Mouse (Mus musculus) neural tube, embryonic 10.5 days (tissue): ENCODE data around the gene Ryr1.

ENCODE experiments used
- DNase-seq: peaks from one replicate; pipeline ENCODE4 v3.0.0-alpha.2; 2017; ENCODE audit warnings: low spot score; ENCODE audit errors: extremely low spot score

The Ryr1 gene

GRCm38 (mm10) chr7:29039604-29039984, 85.4 kb downstream of the Ryr1 start:
- peak; percentile 96 for DNase-seq

DNA sequence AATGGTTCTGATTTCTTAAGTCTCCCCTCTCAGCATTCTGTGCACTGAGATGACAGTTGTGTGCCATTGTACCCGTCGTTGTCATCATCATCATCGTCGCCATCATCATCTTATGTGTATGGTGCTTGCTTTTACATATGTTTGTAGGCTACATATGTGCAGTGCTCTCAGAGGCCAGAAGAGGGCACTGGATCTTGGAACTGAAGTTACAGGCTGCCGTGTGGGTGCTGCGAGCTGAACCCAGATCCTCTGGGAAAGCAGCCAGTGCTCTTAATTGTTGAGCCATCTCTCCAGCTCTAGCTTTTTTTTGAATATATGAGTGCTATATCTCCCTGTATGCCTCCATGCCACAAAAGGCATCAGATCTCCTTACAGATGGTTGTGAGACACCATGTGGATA, 87.7 kb downstream of the Ryr1 start:
- DNase-seq, result no peak

DNA sequence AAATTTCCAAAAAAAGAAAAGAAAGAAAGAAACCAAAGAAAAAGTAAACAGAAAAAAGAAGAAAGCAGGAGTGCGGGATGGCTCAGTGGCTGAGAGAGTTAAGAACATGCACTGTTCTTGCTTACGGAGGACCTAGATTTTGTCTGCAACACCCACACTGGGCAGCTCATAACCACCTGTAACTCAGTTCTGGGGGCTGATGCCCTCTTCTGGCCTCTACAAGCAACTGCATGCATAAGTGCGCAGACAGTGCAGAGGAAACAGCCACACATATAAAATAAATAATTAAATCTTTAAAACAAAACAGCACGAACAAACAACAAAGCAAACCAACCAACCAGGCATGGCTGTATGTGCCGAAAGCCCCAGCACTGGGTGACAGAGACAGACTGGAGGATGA, 92.3 kb downstream of the Ryr1 start:
- no peak for DNase-seq

DNA sequence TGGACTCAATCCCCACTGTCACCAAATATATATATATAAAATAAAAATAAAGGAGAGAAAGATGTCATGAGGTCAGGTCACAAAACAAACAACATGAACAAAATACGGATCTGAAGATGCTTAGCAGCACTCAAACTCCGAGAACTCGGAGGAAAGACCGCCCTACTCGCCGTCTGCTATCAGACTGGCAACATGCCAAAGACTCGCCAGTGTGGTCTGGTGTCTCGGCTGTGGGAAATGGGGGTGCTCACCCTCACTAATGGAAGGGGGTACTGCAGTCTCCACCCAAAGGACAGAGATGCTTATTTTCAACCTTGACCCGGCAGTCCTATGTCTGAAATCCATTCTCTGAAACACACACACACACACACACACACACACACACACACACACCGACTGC, 93.3 kb downstream of the Ryr1 start:
- no peak for DNase-seq

DNA sequence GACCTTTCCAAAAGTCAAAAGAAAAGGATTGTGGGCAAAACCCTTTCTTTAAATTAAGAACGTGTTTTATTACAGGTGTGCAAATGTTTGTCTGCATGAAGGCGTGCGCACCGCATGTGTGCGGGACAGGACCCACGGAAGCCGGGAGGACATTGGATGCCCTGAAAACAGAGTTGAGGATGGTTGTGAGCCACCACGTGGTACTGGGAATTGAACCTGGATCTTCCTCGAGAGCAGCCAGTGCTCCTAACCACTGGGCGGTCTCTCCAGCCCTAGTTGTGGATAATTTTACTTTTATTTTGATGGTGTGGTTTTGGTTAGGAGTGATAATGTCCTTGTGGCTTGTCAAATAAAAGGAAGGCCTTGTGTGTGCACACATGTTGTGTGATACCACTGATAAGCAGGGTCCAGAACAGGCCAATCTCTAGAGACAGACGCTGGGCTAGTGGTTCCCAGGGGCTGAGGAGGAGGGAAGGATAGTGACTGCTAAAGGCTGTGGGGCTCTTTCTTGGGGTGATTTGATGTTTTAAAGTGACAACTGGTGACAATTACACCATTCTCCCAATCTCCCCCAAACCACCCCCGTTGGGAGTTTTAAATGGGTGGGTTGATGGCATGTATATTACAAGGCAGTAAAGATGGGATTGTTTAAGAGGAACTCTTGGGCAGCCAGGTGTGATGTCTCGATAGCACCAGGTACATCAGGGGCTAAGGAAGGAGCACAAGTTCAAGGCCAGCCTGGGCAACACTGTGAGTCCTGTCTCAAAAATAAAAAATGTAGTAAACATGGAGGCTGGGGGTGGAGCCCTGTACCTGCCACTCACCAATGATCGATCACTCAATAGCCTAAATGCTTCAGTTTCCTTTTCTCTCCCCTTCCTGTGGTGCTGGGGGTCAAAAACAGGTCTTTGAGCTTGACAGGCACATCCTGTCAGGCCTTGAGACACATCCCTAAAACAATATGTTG, 95.0 kb downstream of the Ryr1 start:
- DNase-seq, result no peak

DNA sequence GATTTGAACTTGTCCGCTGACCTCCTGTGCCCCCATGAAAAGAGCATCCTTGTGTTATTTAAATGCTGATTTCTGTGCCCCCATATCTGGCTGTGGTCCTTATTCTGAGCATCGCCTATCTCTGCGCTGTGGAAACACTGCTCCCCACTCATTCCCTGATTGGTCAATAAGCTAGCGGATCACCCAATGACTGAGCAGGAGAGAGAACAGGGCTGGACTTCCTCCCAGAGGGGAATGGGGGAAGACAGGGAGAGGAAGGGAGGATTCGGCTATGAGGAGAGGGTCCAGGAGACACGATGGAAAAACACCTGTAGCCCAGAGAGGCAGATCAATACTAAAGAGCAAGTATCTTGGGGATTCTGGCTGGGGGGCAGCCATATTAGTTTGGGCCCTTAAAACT, 96.2 kb downstream of the Ryr1 start:
- no peak for DNase-seq

DNA sequence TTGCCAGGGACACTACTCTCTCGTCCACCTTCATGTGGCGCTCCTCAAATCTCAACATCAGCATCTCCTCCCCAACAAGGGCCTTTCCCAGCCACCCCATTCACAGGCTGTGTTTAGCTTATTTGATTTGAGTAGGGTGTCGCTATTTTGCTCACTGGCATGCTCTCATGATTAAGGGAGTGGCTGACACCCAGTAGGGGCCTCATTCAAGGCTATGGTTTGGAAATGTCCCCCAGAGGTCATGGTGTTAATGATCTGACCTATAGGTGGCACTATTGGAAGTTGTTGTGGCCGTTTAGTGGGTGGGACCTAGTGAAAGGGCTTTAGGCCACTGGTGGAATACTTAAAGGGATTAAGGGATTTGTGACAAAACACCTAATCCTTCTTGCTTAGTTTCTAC, 98.2 kb downstream of the Ryr1 start:
- no peak for DNase-seq

DNA sequence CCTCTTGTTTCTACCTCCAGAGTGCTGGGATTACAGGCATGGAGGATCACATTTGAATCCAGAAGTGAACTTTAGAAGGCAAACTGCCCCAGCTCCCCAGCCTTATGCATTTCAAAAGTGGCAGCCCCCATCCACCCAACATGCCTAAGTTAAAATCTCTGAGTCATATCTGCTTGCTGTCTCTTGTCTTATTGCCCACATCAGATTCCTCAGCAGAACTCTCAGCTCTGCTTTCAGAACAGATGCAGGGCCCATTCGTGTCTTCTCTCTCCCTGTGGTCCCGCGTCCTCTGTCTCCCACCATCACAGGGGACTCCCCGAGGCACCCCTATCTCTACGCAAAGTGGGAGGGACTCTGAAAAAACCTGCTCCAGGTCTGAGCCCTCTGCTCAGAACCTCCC, 98.8 kb downstream of the Ryr1 start:
- no peak for DNase-seq

DNA sequence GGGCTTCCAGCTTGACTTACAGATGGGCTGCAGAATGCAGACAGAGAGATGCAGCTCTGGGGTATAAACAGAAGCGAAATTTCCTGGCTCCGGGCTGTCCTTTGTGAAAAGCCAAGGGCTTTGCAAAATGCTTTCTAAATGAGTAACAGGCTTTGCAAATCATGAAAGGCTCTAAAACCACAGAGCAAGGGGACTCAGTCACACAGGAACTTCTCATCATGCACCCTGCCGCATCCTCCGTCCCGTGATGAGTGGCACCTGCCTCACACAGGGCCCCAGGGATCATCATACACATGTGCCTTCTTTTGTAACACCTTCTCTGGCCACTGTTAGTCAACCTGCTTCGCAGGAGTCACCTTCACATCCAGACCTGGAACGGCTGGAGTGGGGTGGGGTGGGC, 99.4 kb downstream of the Ryr1 start:
- no peak for DNase-seq

- no peak for DNase-seq
Observed at GRCm38 (mm10) chr7:29023514-29023913, 101.5 kb downstream of the Ryr1 start.

DNA sequence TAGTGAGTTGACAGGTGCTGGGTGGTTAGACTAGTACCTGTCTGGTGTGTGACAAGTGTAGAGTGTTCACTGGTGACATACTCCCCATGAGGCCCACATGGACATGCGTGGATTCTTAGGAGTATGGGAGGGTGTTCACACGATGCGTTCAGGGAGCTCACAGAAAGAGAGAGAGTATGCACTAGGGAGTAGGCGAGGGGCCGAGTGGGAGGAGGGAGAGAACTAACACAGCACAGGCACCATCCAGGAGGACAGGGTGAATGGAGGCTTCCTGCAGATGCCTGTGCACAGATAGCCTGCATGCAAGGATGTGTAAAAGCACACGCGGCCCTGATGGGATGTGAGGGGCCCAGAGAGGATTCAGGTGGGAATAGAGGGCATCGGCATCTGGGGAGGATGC, 102.5 kb downstream of the Ryr1 start:
- no peak for DNase-seq

- DNase-seq, result peak; percentile 36
Observed at GRCm38 (mm10) chr7:29019447-29020220, 105.3 kb downstream of the Ryr1 start.

- DNase-seq, result no peak
Observed at GRCm38 (mm10) chr7:29017222-29017621, 107.8 kb downstream of the Ryr1 start.

DNA sequence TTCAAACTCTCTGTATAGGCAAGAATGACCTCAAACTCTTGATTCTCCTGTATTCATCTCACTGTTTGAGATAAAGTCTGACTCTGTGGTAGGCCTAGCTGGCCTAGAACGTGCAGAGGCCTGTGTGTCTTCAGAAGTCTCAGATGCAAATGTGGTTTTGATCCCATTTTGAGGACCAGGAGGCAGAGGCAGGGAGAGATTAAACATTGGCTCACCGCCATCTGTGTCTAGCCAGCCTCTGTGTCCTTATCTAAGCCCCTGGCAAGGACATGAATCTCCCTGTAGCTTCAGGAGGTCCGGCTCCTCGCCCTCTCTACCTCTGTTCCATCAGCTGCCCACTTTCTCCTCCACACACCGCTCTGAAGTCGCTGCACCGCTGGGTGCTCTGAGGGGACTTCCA, 108.5 kb downstream of the Ryr1 start:
- no peak for DNase-seq

DNA sequence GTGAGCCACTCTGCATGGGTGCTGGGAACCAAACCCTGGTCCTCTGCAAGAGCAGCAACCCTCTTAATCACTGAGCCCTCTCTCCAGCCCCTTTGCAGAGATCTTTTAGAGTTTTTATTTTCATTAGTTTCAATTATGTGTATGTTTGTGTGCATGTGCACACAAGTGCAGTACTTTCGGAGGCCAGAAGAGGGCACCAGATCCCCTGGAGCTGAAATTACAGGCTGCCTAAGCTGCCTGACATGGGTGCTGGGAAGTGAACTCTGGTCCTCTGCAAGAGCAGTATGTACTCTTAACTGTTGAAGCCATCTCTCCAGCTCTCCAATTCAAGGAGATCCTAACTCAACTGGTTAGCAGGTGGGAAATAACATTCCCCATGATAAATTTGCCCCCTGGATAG, 110.0 kb downstream of the Ryr1 start:
- DNase-seq, result no peak

DNA sequence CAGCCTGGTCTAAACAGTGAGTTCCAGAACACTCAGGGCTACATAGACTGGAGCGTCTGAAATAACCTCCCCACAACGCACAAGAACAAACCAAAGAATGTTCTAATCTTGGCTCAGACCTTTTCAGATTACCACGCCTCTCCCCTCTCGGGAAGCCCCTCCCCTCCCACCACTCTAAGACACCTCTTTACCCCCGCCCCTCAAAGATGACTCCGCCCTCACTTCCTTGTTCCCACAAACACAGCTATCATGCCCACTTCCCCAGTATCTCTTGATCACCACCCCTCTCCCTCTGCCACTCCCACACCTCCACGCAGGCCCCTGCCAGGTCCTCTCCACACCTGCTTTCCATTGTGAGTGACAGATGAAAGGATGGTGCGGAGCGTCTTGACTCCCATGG, 116.3 kb downstream of the Ryr1 start:
- DNase-seq, result no peak

DNA sequence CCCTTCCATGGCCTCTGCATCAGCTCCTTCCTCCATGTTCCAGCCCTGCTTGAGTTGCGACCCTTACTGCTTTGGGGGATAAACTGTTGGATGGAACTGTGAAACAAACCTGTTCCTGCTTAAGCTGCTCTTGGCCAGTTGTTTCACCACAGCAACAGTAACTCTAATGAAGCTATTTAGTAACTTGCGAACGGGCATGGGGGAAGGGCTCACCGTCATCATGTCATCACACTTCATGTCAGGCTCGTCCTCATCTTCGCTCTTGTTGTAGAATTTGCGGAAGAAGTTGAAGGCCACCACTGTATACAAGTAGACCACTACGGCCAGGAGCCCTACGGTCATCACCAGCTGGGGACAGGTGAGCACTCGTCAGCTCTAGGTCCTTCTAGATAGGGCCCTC, 116.8 kb downstream of the Ryr1 start:
- DNase-seq, result no peak

GRCm38 (mm10) chr7:29007224-29008101, 117.5 kb downstream of the Ryr1 start:
- DNase-seq, result no peak

DNA sequence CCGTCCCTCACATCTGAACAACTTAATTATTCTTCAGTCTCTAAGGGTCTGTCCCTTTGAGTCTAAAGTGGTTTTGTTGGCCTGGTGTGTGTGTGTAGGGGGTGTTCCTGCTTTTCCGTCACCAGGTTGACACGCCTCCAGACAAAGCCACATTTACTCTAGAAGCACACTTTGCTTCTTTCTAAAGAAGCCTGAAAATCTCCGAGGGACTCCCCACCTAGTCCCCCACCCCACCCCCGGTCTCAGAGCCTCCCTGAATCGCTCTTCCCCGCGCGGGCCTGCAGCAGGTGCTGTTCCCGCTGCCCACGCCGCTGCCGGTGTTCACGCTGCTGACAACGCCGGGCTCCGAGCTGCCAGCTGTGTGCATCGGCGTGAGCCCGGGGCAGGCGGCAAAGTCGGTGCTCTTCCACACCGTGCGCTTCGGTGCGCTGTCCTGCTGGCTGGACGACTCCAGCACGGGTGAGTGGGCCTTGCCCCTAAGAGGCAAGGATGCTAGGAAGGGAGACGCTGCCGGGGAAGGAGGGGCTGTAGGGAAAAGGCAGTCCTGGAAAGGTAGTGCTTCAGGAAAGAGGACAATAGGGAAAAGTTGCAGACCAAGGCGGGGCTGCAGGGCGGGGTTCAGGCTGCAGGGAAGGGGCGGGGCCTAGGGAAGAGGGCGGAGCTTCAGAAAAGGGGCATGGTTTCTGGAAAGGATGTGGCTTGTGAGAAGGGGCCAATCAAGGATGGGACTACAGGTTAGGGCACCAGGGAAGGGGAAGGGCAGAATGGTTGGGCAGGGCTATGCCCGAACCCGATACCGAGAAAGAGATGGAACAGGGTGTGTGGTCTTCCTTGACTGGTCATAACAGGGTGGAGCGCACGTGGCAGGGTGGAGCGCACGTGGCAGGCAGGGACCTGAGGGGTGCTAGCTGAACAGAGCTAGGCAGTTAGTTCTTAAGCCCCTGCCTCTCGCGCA, 124.1 kb downstream of the Ryr1 start:
- peak; percentile 87 for DNase-seq

DNA sequence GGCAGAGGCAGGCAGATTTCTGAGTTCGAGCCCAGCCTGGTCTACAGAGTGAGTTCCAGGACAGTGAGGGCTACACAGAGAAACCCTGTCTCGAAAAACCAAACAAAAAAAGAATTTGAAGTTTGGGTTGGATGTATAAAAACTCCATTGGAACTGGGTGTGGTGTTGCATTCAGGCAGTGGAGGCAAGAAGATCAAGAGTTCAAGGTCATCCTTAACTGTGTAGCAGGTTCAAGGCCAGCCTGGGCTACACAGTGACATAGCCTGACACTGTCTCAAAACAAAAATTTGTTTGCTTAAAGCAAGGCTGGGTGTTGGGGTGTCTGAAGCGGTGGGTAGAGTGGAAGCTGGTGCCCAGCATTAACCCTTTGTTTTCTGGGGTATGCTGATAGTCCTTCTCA, 131.6 kb downstream of the Ryr1 start:
- no peak for DNase-seq
